Mouse (Mus musculus): ENCODE measurements around the gene Stx11. TPM values are rescaled to one million over a fixed set of nuclear protein-coding genes. Genes with fewer than 3 reads are reported as not detected.
"Not testable (repeated sequence)": the region's sequence is repeated elsewhere in the genome, so short reads cannot be mapped to it uniquely, and the experiment has no call there.

Gene Stx11
- polyA plus RNA-seq, 1 experiment from 2014 or later, result 16.6 TPM

- not testable (repeated sequence) for H3K27ac ChIP-seq; H3K27me3 ChIP-seq (replicated peaks); H3K36me3 ChIP-seq; H3K4me3 ChIP-seq; H3K9me3 ChIP-seq (replicated peaks)
- Histone ChIP-seq H3K4me2 (0 out of 2 replicates have a peak overlapping the region, but pooled peaks have one; percentile 23), H3K9ac (peak overlapping the region; percentile 12; the same call in 1 of the 2 replicates), H3K4me1 (peaks cover 29% of the 10 kb centered on the region)
- 21% methylated on average over 4 of the region's 4 CpGs for WGBS (ENCODE audit: insufficient replicate concordance)
- peak; percentile 97 for ATAC-seq
Measured at GRCm38 (mm10) chr10:12951358-12951757, 12.7 kb downstream of the Stx11 start.

DNA sequence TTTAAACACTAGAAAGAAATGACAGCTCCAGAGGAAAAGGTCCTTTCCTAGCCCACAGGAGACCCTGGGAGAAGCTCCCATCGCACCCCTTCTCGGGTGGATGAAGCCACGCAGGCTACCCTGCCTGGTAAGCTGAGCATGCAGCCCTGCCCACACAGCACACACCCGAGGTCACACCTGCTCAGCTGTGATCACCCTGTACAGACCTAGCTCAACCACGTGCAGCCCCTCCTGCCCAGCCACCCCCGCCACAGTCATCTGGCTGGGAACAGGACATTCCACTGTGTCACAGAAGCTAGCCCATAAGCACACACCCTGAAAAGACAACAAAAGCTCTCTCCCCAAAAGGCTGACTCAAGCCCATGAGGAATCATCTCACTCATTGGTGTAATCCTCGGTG, 14.8 kb downstream of the Stx11 start:
- Histone ChIP-seq H3K9ac (no peak overlapping the region), H3K9me3 (replicated peaks) (no peaks in the 10 kb centered on the region), H3K4me2 (no peak overlapping the region), H3K36me3 (no peaks in the 10 kb centered on the region), H3K27me3 (replicated peaks) (0 out of 2 replicates have a peak, but pooled peaks cover 3% of the 10 kb centered on the region), H3K27ac (no peak overlapping the region), H3K4me3 (no peak overlapping the region), H3K4me1 (peaks cover 24% of the 10 kb centered on the region)
- no peak; the same call in 1 of the 2 replicates for ATAC-seq
- WGBS (ENCODE audit: insufficient replicate concordance), result 51% methylated on average over 7 of the region's 7 CpGs

- H3K27ac ChIP-seq, result no peak overlapping the region
- no peak overlapping the region for H3K4me2 ChIP-seq
- no peak for ATAC-seq
- no peak overlapping the region for H3K4me3 ChIP-seq
- H3K9ac ChIP-seq, result no peak overlapping the region
- H3K4me1 ChIP-seq, result peaks cover 24% of the 10 kb centered on the region
- peaks cover 19% of the 10 kb centered on the region for H3K27me3 ChIP-seq (replicated peaks)
- 66% methylated on average over 3 of the region's 3 CpGs for WGBS (ENCODE audit: insufficient replicate concordance)
- no peaks in the 10 kb centered on the region for H3K36me3 ChIP-seq
- H3K9me3 ChIP-seq (replicated peaks), result no peaks in the 10 kb centered on the region
Measured at GRCm38 (mm10) chr10:12947606-12948005, 16.5 kb downstream of the Stx11 start.

DNA sequence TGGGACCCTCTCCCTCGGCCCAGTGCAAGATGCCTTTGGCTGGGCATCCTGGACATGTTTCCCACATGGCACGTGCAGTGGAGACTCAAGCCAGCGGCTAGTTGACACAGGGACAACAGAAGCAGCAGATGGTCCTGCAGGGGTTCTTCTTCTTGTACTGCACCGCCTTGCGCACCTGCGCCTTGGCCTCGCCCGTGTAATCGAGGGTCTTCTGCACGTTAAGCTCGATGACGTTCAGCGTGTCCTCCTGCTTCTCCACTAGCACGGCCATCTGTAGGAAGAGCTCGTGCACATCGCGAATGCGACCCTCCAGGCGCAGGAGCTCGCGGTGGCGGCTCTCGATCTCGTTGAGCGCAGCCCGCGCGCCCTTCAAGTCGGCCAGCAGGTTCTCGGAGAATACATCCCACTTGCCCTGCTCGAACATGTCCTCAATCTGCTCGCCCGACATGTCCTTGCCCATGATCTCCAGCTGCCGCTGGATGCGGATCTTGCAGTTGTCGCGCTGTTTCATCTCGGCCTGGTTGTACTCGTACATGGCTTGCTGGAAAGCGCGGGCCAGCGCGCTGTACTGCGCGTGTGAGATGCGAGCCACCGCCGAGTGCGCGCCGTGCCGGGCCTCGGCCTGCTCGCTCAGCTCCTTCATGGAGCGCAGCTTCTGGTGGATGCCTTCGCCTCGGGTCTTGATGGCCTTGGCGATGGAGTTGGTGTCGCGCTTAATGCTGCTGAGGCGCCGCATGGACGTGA, 22.9 kb downstream of the Stx11 start:
- H3K27me3 ChIP-seq (replicated peaks), result peaks cover 41% of the 10 kb centered on the region
- H3K9ac ChIP-seq, result no peak overlapping the region
- WGBS (ENCODE audit: insufficient replicate concordance), result 17% methylated on average over 63 of the region's 63 CpGs
- no peak for ATAC-seq
- no peak overlapping the region for H3K27ac ChIP-seq
- H3K9me3 ChIP-seq (replicated peaks), result no peaks in the 10 kb centered on the region
- peak overlapping the region; percentile 39 for H3K4me3 ChIP-seq
- H3K4me1 ChIP-seq, result peaks cover 11% of the 10 kb centered on the region; the same call in 1 of the 2 replicates
- H3K4me2 ChIP-seq, result peak overlapping the region; percentile 59
- H3K36me3 ChIP-seq, result peaks cover 10% of the 10 kb centered on the region

DNA sequence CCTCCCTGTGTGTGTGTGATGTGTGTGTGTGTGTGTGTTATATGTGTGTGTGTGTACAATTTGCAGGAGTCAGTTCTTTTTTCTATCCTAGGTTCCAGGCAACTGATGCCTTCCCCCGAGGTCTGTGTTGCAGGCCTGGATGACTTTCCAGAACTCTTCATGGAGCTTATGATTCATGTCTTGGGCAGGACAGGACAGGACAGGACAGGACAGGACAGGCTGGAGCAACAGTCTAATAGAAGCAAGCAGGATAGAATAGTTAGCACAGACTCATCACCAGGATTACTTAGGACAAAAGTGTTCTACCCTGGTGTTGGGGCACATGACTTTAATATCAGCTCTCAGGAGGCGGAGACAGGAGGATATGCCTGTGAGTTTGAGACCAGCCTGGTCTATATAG, 25.3 kb downstream of the Stx11 start:
- Histone ChIP-seq H3K4me1 (peaks cover 11% of the 10 kb centered on the region; the same call in 1 of the 2 replicates), H3K36me3 (peaks cover 10% of the 10 kb centered on the region), H3K9ac (no peak overlapping the region)

GRCm38 (mm10) chr10:12936079-12936478, 28.0 kb downstream of the Stx11 start:
- 58% methylated on average over 7 of the region's 7 CpGs for WGBS (ENCODE audit: insufficient replicate concordance)
- H3K9me3 ChIP-seq (replicated peaks), result no peaks in the 10 kb centered on the region
- H3K27me3 ChIP-seq (replicated peaks), result peaks cover 8% of the 10 kb centered on the region
- ATAC-seq, result no peak
- H3K4me2 ChIP-seq, result no peak overlapping the region
- H3K4me1 ChIP-seq, result peaks cover 3% of the 10 kb centered on the region; the same call in 1 of the 2 replicates
- H3K27ac ChIP-seq, result no peak overlapping the region
- H3K4me3 ChIP-seq, result no peak overlapping the region
- no peak overlapping the region for H3K9ac ChIP-seq
- peaks cover 3% of the 10 kb centered on the region for H3K36me3 ChIP-seq

More for the DNA sequence above, 25.3 kb downstream of the Stx11 start:
- H3K4me3 ChIP-seq, result no peak overlapping the region
- 72% methylated on average over 2 of the region's 2 CpGs for WGBS (ENCODE audit: insufficient replicate concordance)
- no peak for ATAC-seq
- H3K4me2 ChIP-seq, result no peak overlapping the region
- peaks cover 34% of the 10 kb centered on the region for H3K27me3 ChIP-seq (replicated peaks)
- no peak overlapping the region for H3K27ac ChIP-seq
- H3K9me3 ChIP-seq (replicated peaks), result no peaks in the 10 kb centered on the region

- H3K36me3 ChIP-seq, result no peaks in the 10 kb centered on the region
- WGBS (ENCODE audit: insufficient replicate concordance), result 33% methylated on average over 5 of the region's 5 CpGs
- H3K27ac ChIP-seq, result no peak overlapping the region
- ATAC-seq, result no peak
- H3K9me3 ChIP-seq (replicated peaks), result no peaks in the 10 kb centered on the region
- no peak overlapping the region for H3K9ac ChIP-seq
- H3K4me1 ChIP-seq, result no peaks in the 10 kb centered on the region; the same call in 1 of the 2 replicates
- H3K4me2 ChIP-seq, result no peak overlapping the region
- no peak overlapping the region for H3K4me3 ChIP-seq
- H3K27me3 ChIP-seq (replicated peaks), result peaks cover 3% of the 10 kb centered on the region
Measured at GRCm38 (mm10) chr10:12935575-12935974, 28.5 kb downstream of the Stx11 start.

- WGBS (ENCODE audit: insufficient replicate concordance), result 59% methylated on average over 10 of the region's 10 CpGs
- ATAC-seq, result no peak
- H3K4me3 ChIP-seq, result no peak overlapping the region
Measured at GRCm38 (mm10) chr10:12931492-12932400, 32.4 kb downstream of the Stx11 start.

GRCm38 (mm10) chr10:12930351-12930905, 33.7 kb downstream of the Stx11 start:
- H3K9ac ChIP-seq, result no peak overlapping the region
- peaks cover 16% of the 10 kb centered on the region for H3K4me1 ChIP-seq
- WGBS (ENCODE audit: insufficient replicate concordance), result 46% methylated on average over 6 of the region's 6 CpGs
- H3K36me3 ChIP-seq, result no peaks in the 10 kb centered on the region
- H3K4me3 ChIP-seq, result no peak overlapping the region
- no peaks in the 10 kb centered on the region for H3K27me3 ChIP-seq (replicated peaks)
- H3K27ac ChIP-seq, result no peak overlapping the region
- H3K9me3 ChIP-seq (replicated peaks), result no peaks in the 10 kb centered on the region
- no peak for ATAC-seq
- no peak overlapping the region for H3K4me2 ChIP-seq

More at GRCm38 (mm10) chr10:12931492-12932400, 32.4 kb downstream of the Stx11 start:
- Histone ChIP-seq H3K36me3 (no peaks in the 10 kb centered on the region), H3K27ac (no peak overlapping the region), H3K9me3 (replicated peaks) (no peaks in the 10 kb centered on the region), H3K9ac (no peak overlapping the region), H3K27me3 (replicated peaks) (no peaks in the 10 kb centered on the region), H3K4me2 (no peak overlapping the region), H3K4me1 (peaks cover 16% of the 10 kb centered on the region)

DNA sequence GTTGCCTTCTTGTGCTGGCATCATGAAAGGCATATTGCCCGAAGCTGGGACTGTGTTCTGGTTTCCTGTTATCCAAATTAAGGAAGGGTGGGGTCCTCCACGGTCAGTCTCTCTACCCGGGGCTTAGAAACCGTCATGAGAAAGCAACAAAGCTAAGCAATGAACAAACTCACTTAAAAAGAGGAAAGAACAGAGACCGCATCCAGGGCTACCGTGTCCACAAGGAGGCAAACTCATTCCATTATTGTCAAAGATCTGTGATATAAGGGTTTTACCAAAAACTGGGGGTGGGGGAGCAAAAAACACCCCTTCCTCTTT, 34.3 kb downstream of the Stx11 start:
- no peaks in the 10 kb centered on the region for H3K36me3 ChIP-seq
- H3K4me2 ChIP-seq, result no peak overlapping the region
- no peak for ATAC-seq
- H3K27ac ChIP-seq, result no peak overlapping the region; the same call in 1 of the 2 replicates
- H3K4me3 ChIP-seq, result no peak overlapping the region
- no peaks in the 10 kb centered on the region for H3K9me3 ChIP-seq (replicated peaks)
- 29% methylated on average over 6 of the region's 6 CpGs for WGBS (ENCODE audit: insufficient replicate concordance)
- H3K4me1 ChIP-seq, result peaks cover 16% of the 10 kb centered on the region
- H3K9ac ChIP-seq, result no peak overlapping the region
- no peaks in the 10 kb centered on the region for H3K27me3 ChIP-seq (replicated peaks)

- H3K9ac ChIP-seq, result no peak overlapping the region
- no peak overlapping the region for H3K4me3 ChIP-seq
- H3K27ac ChIP-seq, result no peak overlapping the region; the same call in 1 of the 2 replicates
- no peak overlapping the region for H3K4me2 ChIP-seq
- WGBS (ENCODE audit: insufficient replicate concordance), result 52% methylated on average over 7 of the region's 7 CpGs
- ATAC-seq, result peak; percentile 37; the same call in 1 of the 2 replicates
- H3K9me3 ChIP-seq (replicated peaks), result no peaks in the 10 kb centered on the region
- peaks cover 16% of the 10 kb centered on the region for H3K4me1 ChIP-seq
- H3K36me3 ChIP-seq, result no peaks in the 10 kb centered on the region
- no peaks in the 10 kb centered on the region for H3K27me3 ChIP-seq (replicated peaks)
Measured at GRCm38 (mm10) chr10:12929149-12929856, 34.8 kb downstream of the Stx11 start.

Measured in liver, embryonic 12.5 days (tissue).